Mouse (Mus musculus): Measurements from ENCODE around the gene Tenm4. TPM values are rescaled to one million over a fixed set of nuclear protein-coding genes. Genes with fewer than 3 reads are reported as not detected.

Gene Tenm4
- total RNA-seq (2014; rRNA removed), result 0.09 and 0.13 TPM in 2 replicates
- 0.04 and 0.11 TPM in 2 replicates for polyA plus RNA-seq (2012; rRNA removed)

DNA sequence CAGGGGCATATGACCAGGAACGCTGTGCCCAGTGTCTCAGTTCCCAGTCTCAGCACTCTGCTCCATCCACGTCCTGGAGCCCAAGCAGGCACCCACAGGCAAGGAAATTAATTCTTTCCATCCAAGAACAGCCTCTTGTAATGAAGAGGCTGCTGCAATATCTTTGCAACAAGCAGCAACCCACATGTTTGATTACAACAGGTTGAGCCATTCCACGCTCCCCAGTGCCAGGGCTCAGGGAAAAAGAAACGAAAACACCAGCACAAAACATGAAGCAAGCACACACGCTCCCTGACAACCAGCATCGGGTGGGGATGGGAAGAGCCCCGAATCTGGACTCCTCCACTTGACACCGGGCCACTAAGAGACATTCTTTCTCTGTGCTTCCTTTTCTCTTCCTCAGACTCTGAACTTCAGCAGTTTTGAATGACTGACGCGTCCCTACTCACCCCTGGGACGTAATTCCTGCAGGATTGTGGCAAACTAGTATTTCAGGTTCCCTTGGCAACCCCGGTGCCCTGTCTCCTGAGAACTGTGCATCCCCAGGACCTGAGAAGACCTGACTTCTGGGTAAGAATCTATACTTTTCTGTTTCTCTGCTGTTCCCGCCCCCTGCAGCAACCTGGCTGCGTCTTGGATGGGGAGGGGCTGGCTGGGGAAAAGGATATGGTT is at the start of gene Tenm4:
TSS of gene Tenm4 (plus strand) at position 323 of the 672 bp plus-strand sequence.
- Histone ChIP-seq H3K79me2 (ENCODE audit: control insufficient read depth, insufficient read depth, low read length) (no peaks in the 10 kb centered on the region), H3K36me3 (ENCODE audit: control insufficient read depth, insufficient read depth, low read length) (no peaks in the 10 kb centered on the region), H3K4me3 (ENCODE audit: insufficient read depth, low read depth, low read length) (no peak within 1 kb of the TSS), H3K27me3 (ENCODE audit: control insufficient read depth, insufficient read depth, low read length) (no peaks in the 10 kb centered on the region), H3K9ac (ENCODE audit: low read depth, low read length) (no peak within 1 kb of the TSS), H3K4me1 (ENCODE audit: control insufficient read depth, insufficient read depth, low read length) (no peaks in the 10 kb centered on the region), H3K27ac (replicated peaks; ENCODE audit: insufficient read depth, low read depth, low read length) (no peak within 1 kb of the TSS)
- 41% methylated on average over 14 of the region's 14 CpGs for WGBS
- no peak for DNase-seq (ENCODE audit: extremely low read depth, low read depth, low spot score)
- TF ChIP-seq POLR2A (IDR thresholded peaks at IDR 0.05; ENCODE audit: extremely low read depth, insufficient read depth, low read length) (no peak), CTCF (IDR thresholded peaks at IDR 0.05; ENCODE audit: low read depth, low read length) (no peak)

DNA sequence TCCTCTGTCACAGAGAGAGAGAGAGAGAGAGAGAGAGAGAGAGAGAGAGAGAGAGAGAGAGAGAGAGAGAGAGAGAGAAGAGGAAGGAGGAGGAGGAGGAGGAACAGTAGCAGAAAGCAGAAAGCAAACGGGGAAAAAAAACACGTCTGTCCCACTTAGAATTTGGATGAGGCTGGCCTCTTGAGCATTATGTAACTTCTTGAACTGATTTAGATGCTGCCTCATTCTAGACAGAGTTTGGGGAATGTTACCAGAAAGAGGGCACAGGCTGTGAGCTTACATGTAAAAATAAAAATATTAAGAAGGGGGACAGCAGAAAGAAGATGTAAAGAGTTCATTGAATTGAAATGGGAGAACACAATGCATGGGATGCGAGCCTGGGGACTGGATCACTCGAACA is 40.3 kb upstream of the Tenm4 start:
- no peaks in the 10 kb centered on the region for H3K36me3 ChIP-seq (ENCODE audit: control insufficient read depth, insufficient read depth, low read length)
- no peak overlapping the region for H3K4me3 ChIP-seq (ENCODE audit: insufficient read depth, low read depth, low read length)
- H3K4me1 ChIP-seq (ENCODE audit: control insufficient read depth, insufficient read depth, low read length), result no peaks in the 10 kb centered on the region
- no peaks in the 10 kb centered on the region for H3K79me2 ChIP-seq (ENCODE audit: control insufficient read depth, insufficient read depth, low read length)
- H3K27ac ChIP-seq (replicated peaks; ENCODE audit: insufficient read depth, low read depth, low read length), result no peak overlapping the region
- no peak overlapping the region for H3K9ac ChIP-seq (ENCODE audit: low read depth, low read length)
- WGBS, result 53% methylated on average over 4 of the region's 4 CpGs
- H3K27me3 ChIP-seq (ENCODE audit: control insufficient read depth, insufficient read depth, low read length), result no peaks in the 10 kb centered on the region
- DNase-seq (ENCODE audit: extremely low read depth, low read depth, low spot score), result no peak
- TF ChIP-seq CTCF (IDR thresholded peaks at IDR 0.05; ENCODE audit: low read depth, low read length) (no peak), POLR2A (IDR thresholded peaks at IDR 0.05; ENCODE audit: extremely low read depth, insufficient read depth, low read length) (no peak)

DNA sequence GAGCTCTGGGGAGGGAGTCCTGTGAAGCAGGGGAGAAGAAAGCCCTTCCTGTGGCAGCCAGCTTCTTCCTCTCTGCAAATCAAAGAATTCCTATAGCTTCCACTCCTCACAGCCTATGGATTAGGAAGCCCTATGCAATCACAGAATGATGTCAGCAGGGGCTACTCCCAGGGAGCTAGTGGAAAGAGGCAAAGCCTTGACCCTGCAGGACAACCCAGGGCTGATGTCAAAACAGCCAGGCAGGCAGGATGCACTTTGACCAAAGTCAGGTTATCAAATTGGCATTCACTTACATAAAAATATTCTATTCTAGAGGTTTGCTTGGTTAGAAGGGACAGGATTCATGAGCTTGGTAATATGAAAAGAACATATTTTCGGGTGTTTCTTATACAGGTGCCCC is 39.9 kb upstream of the Tenm4 start:
- Histone ChIP-seq H3K36me3 (ENCODE audit: control insufficient read depth, insufficient read depth, low read length) (no peaks in the 10 kb centered on the region), H3K79me2 (ENCODE audit: control insufficient read depth, insufficient read depth, low read length) (no peaks in the 10 kb centered on the region), H3K27me3 (ENCODE audit: control insufficient read depth, insufficient read depth, low read length) (no peaks in the 10 kb centered on the region), H3K27ac (replicated peaks; ENCODE audit: insufficient read depth, low read depth, low read length) (no peak overlapping the region), H3K4me3 (ENCODE audit: insufficient read depth, low read depth, low read length) (no peak overlapping the region), H3K9ac (ENCODE audit: low read depth, low read length) (no peak overlapping the region), H3K4me1 (ENCODE audit: control insufficient read depth, insufficient read depth, low read length) (no peaks in the 10 kb centered on the region)
- no peak for TF ChIP-seq POLR2A (IDR thresholded peaks at IDR 0.05; ENCODE audit: extremely low read depth, insufficient read depth, low read length)
- TF ChIP-seq CTCF (IDR thresholded peaks at IDR 0.05; ENCODE audit: low read depth, low read length), result no peak
- DNase-seq (ENCODE audit: extremely low read depth, low read depth, low spot score), result peak; percentile 52
- WGBS, result 73% methylated on average over 1 of the region's 1 CpGs

DNA sequence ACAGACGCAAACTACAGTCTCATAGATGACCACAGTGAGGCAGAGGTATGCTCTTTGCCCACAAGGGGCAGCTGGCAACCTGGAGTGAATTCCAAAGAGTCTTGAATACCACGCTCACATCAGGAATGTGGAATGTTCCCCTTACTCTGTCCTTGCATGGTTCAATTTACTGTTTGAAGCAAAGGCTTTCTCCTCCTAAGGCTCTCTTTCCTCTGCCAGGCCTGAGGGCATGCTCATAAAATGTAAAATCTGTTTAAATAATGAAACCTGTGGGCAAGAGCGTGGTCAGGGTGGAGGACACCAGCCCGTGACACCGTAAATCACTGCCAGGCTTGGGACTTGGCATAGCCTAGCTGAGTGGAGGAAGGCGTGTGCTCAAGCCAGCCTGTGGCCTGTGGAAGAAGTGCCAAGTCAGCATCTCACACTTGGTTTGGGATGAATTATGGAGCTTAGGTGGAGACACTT is 34.5 kb upstream of the Tenm4 start:
- Histone ChIP-seq H3K27me3 (ENCODE audit: control insufficient read depth, insufficient read depth, low read length) (no peaks in the 10 kb centered on the region), H3K79me2 (ENCODE audit: control insufficient read depth, insufficient read depth, low read length) (no peaks in the 10 kb centered on the region), H3K9ac (ENCODE audit: low read depth, low read length) (no peak overlapping the region), H3K36me3 (ENCODE audit: control insufficient read depth, insufficient read depth, low read length) (no peaks in the 10 kb centered on the region), H3K4me1 (ENCODE audit: control insufficient read depth, insufficient read depth, low read length) (no peaks in the 10 kb centered on the region; the same call in 1 of the 2 replicates), H3K27ac (replicated peaks; ENCODE audit: insufficient read depth, low read depth, low read length) (no peak overlapping the region), H3K4me3 (ENCODE audit: insufficient read depth, low read depth, low read length) (no peak overlapping the region)
- TF ChIP-seq POLR2A (IDR thresholded peaks at IDR 0.05; ENCODE audit: extremely low read depth, insufficient read depth, low read length), result no peak
- TF ChIP-seq CTCF (IDR thresholded peaks at IDR 0.05; ENCODE audit: low read depth, low read length), result no peak
- 85% methylated on average over 6 of the region's 6 CpGs for WGBS
- DNase-seq (ENCODE audit: extremely low read depth, low read depth, low spot score), result no peak

DNA sequence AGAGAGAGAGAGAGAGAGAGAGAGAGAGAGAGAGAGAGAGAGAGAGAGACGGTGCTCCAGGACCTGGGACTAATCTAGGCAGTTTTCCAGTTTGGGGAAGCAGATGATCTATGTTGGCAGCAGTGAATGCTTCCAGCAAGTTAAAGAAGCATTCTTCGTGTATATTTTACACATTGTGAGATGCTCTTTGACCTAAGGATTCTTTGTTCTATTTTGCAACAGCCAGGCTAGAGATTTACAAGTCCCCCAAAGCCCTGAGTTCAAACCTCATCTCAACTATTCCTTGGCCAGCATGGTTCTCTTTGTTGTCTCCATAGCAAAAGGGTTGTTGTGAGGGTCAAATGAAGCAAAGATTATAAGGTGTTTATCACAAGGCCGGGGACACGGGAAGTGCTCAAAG is 29.2 kb upstream of the Tenm4 start:
- DNase-seq (ENCODE audit: extremely low read depth, low read depth, low spot score), result no peak
- Histone ChIP-seq H3K4me1 (ENCODE audit: control insufficient read depth, insufficient read depth, low read length) (peaks cover 2% of the 10 kb centered on the region; the same call in 1 of the 2 replicates), H3K27ac (replicated peaks; ENCODE audit: insufficient read depth, low read depth, low read length) (no peak overlapping the region), H3K4me3 (ENCODE audit: insufficient read depth, low read depth, low read length) (no peak overlapping the region), H3K36me3 (ENCODE audit: control insufficient read depth, insufficient read depth, low read length) (no peaks in the 10 kb centered on the region), H3K27me3 (ENCODE audit: control insufficient read depth, insufficient read depth, low read length) (no peaks in the 10 kb centered on the region), H3K9ac (ENCODE audit: low read depth, low read length) (no peak overlapping the region), H3K79me2 (ENCODE audit: control insufficient read depth, insufficient read depth, low read length) (no peaks in the 10 kb centered on the region)
- TF ChIP-seq CTCF (IDR thresholded peaks at IDR 0.05; ENCODE audit: low read depth, low read length) (no peak), POLR2A (IDR thresholded peaks at IDR 0.05; ENCODE audit: extremely low read depth, insufficient read depth, low read length) (no peak)
- 71% methylated on average over 4 of the region's 4 CpGs for WGBS

DNA sequence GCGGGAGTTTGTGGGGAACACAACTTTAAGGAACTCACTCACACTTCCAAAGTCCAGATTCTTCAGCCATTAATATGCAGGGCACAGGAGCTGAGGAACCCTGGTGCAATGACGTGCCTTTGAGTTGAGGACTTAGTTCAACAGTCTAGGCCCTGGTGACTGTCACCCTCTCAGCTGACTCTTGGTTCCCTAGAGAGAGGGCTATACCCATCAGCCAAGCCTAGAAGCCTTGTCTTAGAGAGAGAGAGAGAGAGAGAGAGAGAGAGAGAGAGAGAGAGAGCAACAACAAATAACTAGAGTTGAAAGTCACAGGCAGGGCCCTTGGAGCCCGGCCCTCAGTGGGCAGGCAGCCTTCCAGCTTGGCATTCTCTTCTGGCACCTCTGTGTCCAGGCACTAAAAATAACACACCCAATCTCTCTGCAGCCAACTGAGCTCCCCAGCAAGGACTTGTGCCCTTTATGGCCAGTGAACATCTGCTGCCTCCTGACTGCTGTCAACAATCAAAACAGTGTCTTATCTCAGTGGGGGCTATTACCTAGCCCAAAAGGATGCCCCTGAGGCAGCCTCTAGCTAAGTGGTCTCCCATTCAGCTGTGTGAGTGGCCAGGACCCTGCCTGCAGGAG is 28.0 kb upstream of the Tenm4 start:
- no peaks in the 10 kb centered on the region for H3K79me2 ChIP-seq (ENCODE audit: control insufficient read depth, insufficient read depth, low read length)
- no peak overlapping the region for H3K27ac ChIP-seq (replicated peaks; ENCODE audit: insufficient read depth, low read depth, low read length)
- peaks cover 2% of the 10 kb centered on the region; the same call in 1 of the 2 replicates for H3K4me1 ChIP-seq (ENCODE audit: control insufficient read depth, insufficient read depth, low read length)
- TF ChIP-seq POLR2A (IDR thresholded peaks at IDR 0.05; ENCODE audit: extremely low read depth, insufficient read depth, low read length), result no peak
- TF ChIP-seq CTCF (IDR thresholded peaks at IDR 0.05; ENCODE audit: low read depth, low read length), result no peak
- no peaks in the 10 kb centered on the region for H3K36me3 ChIP-seq (ENCODE audit: control insufficient read depth, insufficient read depth, low read length)
- 45% methylated on average over 3 of the region's 3 CpGs for WGBS
- H3K4me3 ChIP-seq (ENCODE audit: insufficient read depth, low read depth, low read length), result no peak overlapping the region
- no peak overlapping the region for H3K9ac ChIP-seq (ENCODE audit: low read depth, low read length)
- no peaks in the 10 kb centered on the region for H3K27me3 ChIP-seq (ENCODE audit: control insufficient read depth, insufficient read depth, low read length)
- peak; percentile 91 for DNase-seq (ENCODE audit: extremely low read depth, low read depth, low spot score)

Measured in liver, adult 2 months (tissue).